Mouse (Mus musculus): ENCODE data around the gene Pithd1. TPM values are rescaled to one million over a fixed set of nuclear protein-coding genes. Genes with fewer than 3 reads are reported as not detected.
A peak's percentile ranks its signal among the peaks of the same experiment; 100 is the strongest.
"Not testable (repeated sequence)": the region's sequence is repeated elsewhere in the genome, so short reads cannot be mapped to it uniquely, and the experiment has no call there.

Gene Pithd1
- polyA plus RNA-seq, 1 experiment from 2014 or later = 81.7 TPM

DNA sequence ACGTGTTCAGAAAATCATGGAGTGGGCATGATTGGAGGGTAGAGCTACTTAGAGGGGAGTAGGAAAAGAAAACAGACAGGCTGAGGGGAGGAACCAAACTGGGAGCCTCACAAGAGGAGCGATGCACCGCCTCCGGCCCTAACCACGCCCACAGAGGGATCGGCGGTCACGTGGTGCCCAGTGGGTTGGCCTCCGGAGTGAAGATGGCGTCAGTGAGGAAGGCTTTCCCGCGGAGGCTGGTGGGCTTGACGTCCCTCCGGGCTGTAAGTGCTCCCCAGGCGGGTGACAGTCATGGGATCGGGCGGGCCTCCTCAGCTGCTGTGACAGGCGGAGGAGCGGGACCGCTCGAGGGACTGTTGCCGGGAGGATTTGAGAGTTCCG is 40.8 kb downstream of the Pithd1 start, which contains the start of gene Hmgcl:
Gene Hmgcl (plus strand): TSS at position 171 of the 381 bp plus-strand sequence.
- under 1% methylated on average over 23 of the region's 23 CpGs for WGBS (ENCODE audit: insufficient replicate concordance)
- ATAC-seq (ENCODE audit: insufficient read depth) = peak; percentile 78
- Histone ChIP-seq H3K4me2 (peak within 1 kb of the TSS; percentile 90), H3K9me3 (replicated peaks) (no peaks in the 10 kb centered on the region), H3K36me3 (replicated peaks) (peaks cover 10% of the 10 kb centered on the region), H3K27ac (replicated peaks) (peak within 1 kb of the TSS; percentile 80), H3K4me3 (replicated peaks) (peak within 1 kb of the TSS; percentile 86), H3K9ac (peak within 1 kb of the TSS; percentile 92), H3K27me3 (no peaks in the 10 kb centered on the region), H3K4me1 (replicated peaks) (peaks cover 57% of the 10 kb centered on the region)

GRCm38 (mm10) chr4:135945706-135946105 is 41.4 kb downstream of the Pithd1 start:
- H3K36me3 ChIP-seq (replicated peaks) = peaks cover 8% of the 10 kb centered on the region
- peak overlapping the region; percentile 90 for H3K4me2 ChIP-seq
- H3K4me3 ChIP-seq (replicated peaks) = peak overlapping the region; percentile 86
- peak overlapping the region; percentile 92; the same call in 1 of the 2 replicates for H3K9ac ChIP-seq
- peaks cover 57% of the 10 kb centered on the region for H3K4me1 ChIP-seq (replicated peaks)
- H3K9me3 ChIP-seq (replicated peaks) = no peaks in the 10 kb centered on the region
- ATAC-seq (ENCODE audit: insufficient read depth) = peak; percentile 3; the same call in 1 of the 2 replicates
- peak overlapping the region; percentile 80 for H3K27ac ChIP-seq (replicated peaks)
- no peaks in the 10 kb centered on the region for H3K27me3 ChIP-seq
- 64% methylated on average over 10 of the region's 10 CpGs for WGBS (ENCODE audit: insufficient replicate concordance)

DNA sequence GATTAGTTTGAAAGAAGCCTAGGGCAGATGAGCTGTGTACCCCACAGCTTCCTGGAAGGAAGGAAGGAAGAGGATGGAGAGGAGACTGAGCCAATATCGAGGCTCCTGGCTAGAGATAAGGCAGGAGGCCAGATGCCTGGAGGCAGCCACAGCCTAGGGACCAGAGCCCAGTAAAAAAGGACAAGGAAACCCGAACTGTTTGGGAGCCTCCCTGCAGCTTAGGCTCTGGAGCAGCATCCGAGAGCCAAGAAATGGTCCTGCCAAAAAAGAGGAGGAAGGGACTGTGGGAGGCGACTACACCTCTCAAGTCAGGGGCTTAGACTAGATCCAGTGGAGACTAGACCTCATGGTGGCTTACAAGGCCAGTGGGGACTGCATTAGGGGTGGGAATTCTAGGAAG is 43.7 kb downstream of the Pithd1 start:
- no peak overlapping the region for H3K9ac ChIP-seq
- H3K36me3 ChIP-seq (replicated peaks) = peaks cover 21% of the 10 kb centered on the region
- H3K4me2 ChIP-seq = no peak overlapping the region
- no peak for ATAC-seq (ENCODE audit: insufficient read depth)
- no peaks in the 10 kb centered on the region for H3K9me3 ChIP-seq (replicated peaks)
- H3K27me3 ChIP-seq = no peaks in the 10 kb centered on the region
- H3K4me3 ChIP-seq (replicated peaks) = no peak overlapping the region
- peaks cover 49% of the 10 kb centered on the region for H3K4me1 ChIP-seq (replicated peaks)
- no peak overlapping the region for H3K27ac ChIP-seq (replicated peaks)
- WGBS (ENCODE audit: insufficient replicate concordance) = 42% methylated on average over 4 of the region's 4 CpGs

DNA sequence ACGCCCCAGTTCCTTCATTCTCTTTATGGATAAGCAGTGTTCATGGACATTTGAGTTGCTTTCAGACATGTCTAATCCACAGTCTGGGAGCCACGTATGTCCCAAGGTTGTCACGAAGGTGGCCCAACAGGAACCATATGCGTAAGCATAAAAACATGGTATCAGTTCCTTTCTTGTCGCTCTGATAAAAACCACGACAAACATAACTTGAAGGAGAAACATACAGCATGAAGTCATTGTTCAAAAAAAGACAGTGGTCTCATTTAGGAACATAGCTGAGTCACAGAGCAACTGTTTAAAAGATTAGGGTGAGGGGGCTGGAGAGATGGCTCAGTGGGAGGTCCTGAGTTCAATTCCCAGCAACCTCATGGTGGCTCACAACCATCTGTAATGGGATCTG is 44.9 kb downstream of the Pithd1 start:
- 43% methylated on average over 6 of the region's 6 CpGs for WGBS (ENCODE audit: insufficient replicate concordance)
- Histone ChIP-seq H3K4me3 (replicated peaks) (no peak overlapping the region), H3K27me3 (no peaks in the 10 kb centered on the region), H3K9ac (no peak overlapping the region), H3K36me3 (replicated peaks) (peaks cover 22% of the 10 kb centered on the region), H3K9me3 (replicated peaks) (no peaks in the 10 kb centered on the region), H3K4me2 (no peak overlapping the region), H3K4me1 (replicated peaks) (peaks cover 44% of the 10 kb centered on the region), H3K27ac (replicated peaks) (no peak overlapping the region)
- ATAC-seq (ENCODE audit: insufficient read depth) = no peak

DNA sequence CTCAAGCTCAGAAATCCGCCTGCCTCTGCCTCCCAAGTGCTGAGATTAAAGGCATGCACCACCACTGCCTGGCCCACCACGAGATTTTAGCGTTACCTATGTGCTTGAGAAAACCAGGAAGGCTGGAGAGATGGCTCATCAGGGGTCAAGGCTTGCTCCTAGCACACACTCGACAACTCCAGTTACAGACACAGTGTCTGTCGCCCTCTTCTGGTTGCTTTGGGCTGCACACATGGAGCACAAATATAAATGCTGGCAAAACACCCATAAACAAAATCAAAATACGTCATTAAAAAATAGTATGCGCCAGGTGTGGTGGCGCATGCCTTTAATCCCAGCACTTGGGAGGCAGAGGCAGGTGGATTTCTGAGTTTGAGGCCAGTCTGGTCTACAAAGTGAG is 46.0 kb downstream of the Pithd1 start:
- H3K9ac ChIP-seq; H3K4me3 ChIP-seq (replicated peaks); H3K9me3 ChIP-seq (replicated peaks); ATAC-seq (ENCODE audit: insufficient read depth); H3K4me2 ChIP-seq; H3K27ac ChIP-seq (replicated peaks); H3K27me3 ChIP-seq: not testable (repeated sequence)
- 74% methylated on average over 8 of the region's 8 CpGs for whole genome bisulfite sequencing (ENCODE audit: insufficient replicate concordance)
- Histone ChIP-seq H3K36me3 (replicated peaks) (peaks cover 23% of the 10 kb centered on the region), H3K4me1 (replicated peaks) (peaks cover 51% of the 10 kb centered on the region)

DNA sequence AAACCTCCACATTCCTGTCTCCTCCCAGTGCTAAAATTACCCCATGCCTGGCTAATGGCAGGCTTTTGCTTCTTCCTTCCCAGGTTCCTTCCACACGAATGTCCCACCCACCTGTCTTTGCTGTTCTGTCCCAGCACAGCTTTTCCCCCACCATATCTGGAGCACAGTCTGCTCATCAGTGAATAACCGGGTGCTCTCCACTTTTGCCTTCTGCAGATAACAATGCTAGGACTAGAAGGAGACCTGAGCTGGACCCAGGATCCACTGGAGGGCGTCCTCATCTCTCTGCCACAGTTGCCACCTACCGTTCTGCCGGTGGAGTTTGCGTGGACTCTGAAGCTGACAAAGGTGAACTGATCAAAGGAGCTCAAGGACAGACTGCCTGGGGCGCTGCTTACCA is 48.2 kb downstream of the Pithd1 start:
- no peak overlapping the region for H3K4me2 ChIP-seq
- no peaks in the 10 kb centered on the region for H3K9me3 ChIP-seq (replicated peaks)
- peak; percentile 48; the same call in 1 of the 2 replicates for ATAC-seq (ENCODE audit: insufficient read depth)
- H3K4me3 ChIP-seq (replicated peaks) = no peak overlapping the region
- WGBS (ENCODE audit: insufficient replicate concordance) = 47% methylated on average over 7 of the region's 7 CpGs
- no peak overlapping the region for H3K9ac ChIP-seq
- H3K27ac ChIP-seq (replicated peaks) = no peak overlapping the region
- peaks cover 63% of the 10 kb centered on the region for H3K4me1 ChIP-seq (replicated peaks)
- H3K27me3 ChIP-seq = no peaks in the 10 kb centered on the region
- H3K36me3 ChIP-seq (replicated peaks) = peaks cover 28% of the 10 kb centered on the region

GRCm38 (mm10) chr4:135935502-135935901 is 51.6 kb downstream of the Pithd1 start:
- H3K27me3 ChIP-seq = no peaks in the 10 kb centered on the region
- H3K36me3 ChIP-seq (replicated peaks) = peaks cover 39% of the 10 kb centered on the region
- H3K9me3 ChIP-seq (replicated peaks) = no peaks in the 10 kb centered on the region
- peaks cover 57% of the 10 kb centered on the region for H3K4me1 ChIP-seq (replicated peaks)
- H3K4me2 ChIP-seq = peak overlapping the region; percentile 29; the same call in 1 of the 2 replicates
- ATAC-seq (ENCODE audit: insufficient read depth) = peak; percentile 37; the same call in 1 of the 2 replicates
- WGBS (ENCODE audit: insufficient replicate concordance) = 38% methylated on average over 5 of the region's 5 CpGs
- no peak overlapping the region for H3K9ac ChIP-seq
- H3K27ac ChIP-seq (replicated peaks) = peak overlapping the region; percentile 58
- no peak overlapping the region for H3K4me3 ChIP-seq (replicated peaks)

DNA sequence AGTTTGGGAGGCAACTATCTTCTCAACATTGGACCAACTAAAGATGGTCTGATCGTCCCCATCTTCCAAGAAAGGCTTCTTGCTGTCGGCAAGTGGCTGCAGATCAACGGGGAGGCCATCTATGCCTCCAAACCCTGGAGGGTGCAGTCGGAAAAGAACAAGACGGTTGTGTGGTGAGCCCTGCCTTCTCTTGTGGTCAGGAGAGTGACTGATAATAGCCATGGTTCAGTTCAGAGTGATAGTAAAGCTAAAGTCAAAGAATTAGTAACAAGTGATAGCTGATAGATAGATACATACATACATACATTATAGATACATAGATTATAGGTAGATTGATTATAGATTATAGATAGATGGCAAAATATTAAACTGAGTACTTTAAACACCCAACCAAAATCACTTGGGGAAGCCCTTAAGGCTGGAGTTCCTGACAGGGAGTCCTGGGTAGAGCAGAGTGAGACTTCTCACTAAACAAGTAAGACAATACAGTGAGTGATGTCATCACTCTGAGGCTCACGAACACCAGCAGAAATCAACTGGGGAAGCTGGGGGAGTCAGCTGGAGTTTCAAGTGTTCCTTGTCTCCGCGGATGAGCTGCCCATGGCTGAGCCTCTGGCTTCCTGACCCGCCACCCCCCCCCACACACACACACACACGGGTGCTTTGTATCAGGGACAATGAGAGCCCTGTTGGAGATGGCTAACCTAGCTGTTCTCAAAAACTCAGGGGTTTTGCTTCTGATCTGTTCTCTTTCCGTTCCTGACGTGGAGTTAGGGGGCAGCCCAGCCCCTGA is 52.2 kb downstream of the Pithd1 start:
- Histone ChIP-seq H3K4me3 (replicated peaks) (no peak overlapping the region), H3K9me3 (replicated peaks) (no peaks in the 10 kb centered on the region), H3K27ac (replicated peaks) (peak overlapping the region; percentile 58), H3K4me2 (peak overlapping the region; percentile 29; the same call in 1 of the 2 replicates), H3K4me1 (replicated peaks) (peaks cover 57% of the 10 kb centered on the region), H3K36me3 (replicated peaks) (peaks cover 41% of the 10 kb centered on the region), H3K9ac (no peak overlapping the region), H3K27me3 (no peaks in the 10 kb centered on the region)
- 23% methylated on average over 12 of the region's 12 CpGs for WGBS (ENCODE audit: insufficient replicate concordance)
- peak; percentile 62 for ATAC-seq (ENCODE audit: insufficient read depth)

DNA sequence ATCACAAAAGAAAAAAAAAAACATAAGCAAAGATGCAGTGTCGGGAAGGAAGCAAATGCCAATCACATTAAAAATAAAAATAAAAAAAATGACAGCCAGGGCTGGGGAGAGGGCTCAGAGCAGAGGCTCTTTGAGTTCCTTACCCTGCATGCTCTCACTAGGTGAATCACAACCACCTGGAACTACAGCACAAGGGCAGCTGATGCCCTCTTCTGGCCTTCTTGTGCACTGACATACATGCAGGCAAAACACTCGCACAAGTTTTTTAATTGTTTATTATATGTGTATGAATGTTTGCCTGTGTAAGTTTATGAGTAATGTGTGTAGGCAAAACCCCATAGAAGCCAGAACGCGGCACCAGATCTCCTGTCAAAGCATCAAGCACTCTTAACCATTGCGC is 55.2 kb downstream of the Pithd1 start:
- no peak for ATAC-seq (ENCODE audit: insufficient read depth)
- WGBS (ENCODE audit: insufficient replicate concordance) = 64% methylated on average over 5 of the region's 5 CpGs
- H3K4me1 ChIP-seq (replicated peaks) = peaks cover 37% of the 10 kb centered on the region
- H3K4me2 ChIP-seq = no peak overlapping the region
- H3K27ac ChIP-seq (replicated peaks) = no peak overlapping the region
- H3K9me3 ChIP-seq (replicated peaks) = no peaks in the 10 kb centered on the region
- no peak overlapping the region for H3K4me3 ChIP-seq (replicated peaks)
- H3K9ac ChIP-seq = no peak overlapping the region
- H3K27me3 ChIP-seq = no peaks in the 10 kb centered on the region
- H3K36me3 ChIP-seq (replicated peaks) = peaks cover 37% of the 10 kb centered on the region

DNA sequence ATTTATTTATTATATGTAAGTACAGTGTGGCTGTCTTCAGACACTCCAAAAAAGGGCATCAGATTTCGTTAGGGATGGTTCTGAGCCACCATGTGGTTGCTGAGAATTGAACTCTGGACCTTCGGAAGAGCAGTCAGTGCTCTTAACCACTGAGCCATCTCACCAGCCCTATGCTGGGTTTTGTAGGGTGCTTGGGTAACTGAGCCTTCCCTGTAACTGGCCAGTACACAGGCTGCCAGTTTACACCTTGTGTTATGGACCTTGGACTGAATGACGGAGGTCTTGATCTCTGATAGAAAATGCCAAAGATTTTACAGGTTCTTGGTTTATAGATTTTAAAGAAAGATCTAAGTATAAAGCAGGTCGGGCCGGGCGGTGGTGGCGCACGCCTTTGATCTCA is 56.8 kb downstream of the Pithd1 start:
- no peak overlapping the region for H3K27ac ChIP-seq (replicated peaks)
- H3K36me3 ChIP-seq (replicated peaks) = peaks cover 48% of the 10 kb centered on the region
- no peak overlapping the region for H3K4me3 ChIP-seq (replicated peaks)
- H3K4me2 ChIP-seq = no peak overlapping the region
- no peak overlapping the region for H3K9ac ChIP-seq
- H3K4me1 ChIP-seq (replicated peaks) = peaks cover 33% of the 10 kb centered on the region
- no peak for ATAC-seq (ENCODE audit: insufficient read depth)
- H3K9me3 ChIP-seq (replicated peaks) = no peaks in the 10 kb centered on the region
- 75% methylated on average over 8 of the region's 8 CpGs for WGBS (ENCODE audit: insufficient replicate concordance)
- H3K27me3 ChIP-seq = no peaks in the 10 kb centered on the region

DNA sequence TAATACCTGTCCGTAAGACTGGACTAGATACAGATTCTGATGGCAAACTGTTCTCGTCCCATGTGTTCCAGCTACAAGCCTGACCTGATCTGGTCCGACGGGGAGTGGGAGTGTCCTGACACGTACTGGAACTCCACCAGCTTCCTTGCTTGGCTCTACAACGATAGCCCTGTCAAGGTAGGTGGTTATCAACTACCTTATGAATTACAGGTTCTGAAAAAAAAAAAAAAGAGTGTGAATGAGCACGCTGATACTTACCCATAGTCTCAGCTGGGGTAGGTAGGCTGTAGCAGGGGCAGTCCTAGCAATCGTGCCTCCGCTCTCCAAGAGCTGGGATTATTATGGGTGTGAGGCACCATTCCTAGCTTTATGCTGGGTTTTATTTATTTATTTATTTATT is 57.2 kb downstream of the Pithd1 start:
- Histone ChIP-seq H3K27me3 (no peaks in the 10 kb centered on the region), H3K36me3 (replicated peaks) (peaks cover 48% of the 10 kb centered on the region), H3K4me2 (no peak overlapping the region), H3K4me3 (replicated peaks) (no peak overlapping the region), H3K9ac (no peak overlapping the region), H3K4me1 (replicated peaks) (peaks cover 29% of the 10 kb centered on the region), H3K27ac (replicated peaks) (no peak overlapping the region), H3K9me3 (replicated peaks) (no peaks in the 10 kb centered on the region)
- 82% methylated on average over 9 of the region's 9 CpGs for WGBS (ENCODE audit: insufficient replicate concordance)
- no peak for ATAC-seq (ENCODE audit: insufficient read depth)
